Mouse (Mus musculus) ES-Bruce4 (cell line): ENCODE measurements at regions not wholly inside any gene's neighbourhood (a gene's known extent, or its start where the extent isn't known, plus 50 kb on each side); places are given as distances from the start of the nearest gene placed in this dataset.

ENCODE experiments used
- H3K27ac ChIP-seq: 2 replicates; pipeline ENCODE4 v1.5.1; 2012; ENCODE audit warnings: low read length, inconsistent platforms; ENCODE audit not compliant: insufficient read depth
- H3K27me3 ChIP-seq: 2 replicates; pipeline ENCODE4 v1.6.1; 2012; ENCODE audit warnings: mild to moderate bottlenecking, low read length, inconsistent platforms; ENCODE audit not compliant: control insufficient read depth, poor library complexity, insufficient read depth, severe bottlenecking
- H3K36me3 ChIP-seq: 2 replicates; pipeline ENCODE4 v1.6.1; 2012; ENCODE audit warnings: inconsistent platforms, mild to moderate bottlenecking, low read length, moderate library complexity; ENCODE audit not compliant: control insufficient read depth, poor library complexity, insufficient read depth, severe bottlenecking
- H3K4me1 ChIP-seq: one replicate; pipeline ENCODE4 v1.8.1; 2011; ENCODE audit warnings: low read length; ENCODE audit not compliant: control insufficient read depth, insufficient read depth
- H3K4me3 ChIP-seq: 2 replicates; pipeline ENCODE4 v1.5.1; 2011; ENCODE audit warnings: low read depth, mild to moderate bottlenecking, low read length
- H3K9ac ChIP-seq: 2 replicates; pipeline ENCODE4 v1.6.1; 2012; ENCODE audit warnings: low read depth, mild to moderate bottlenecking, inconsistent platforms; ENCODE audit not compliant: poor library complexity, severe bottlenecking
- H3K9me3 ChIP-seq: replicated peaks from 2 replicates; pipeline ENCODE4 v1.6.1; 2012; ENCODE audit warnings: mild to moderate bottlenecking, low read length, inconsistent platforms; ENCODE audit not compliant: control insufficient read depth, poor library complexity, insufficient read depth, severe bottlenecking
- CTCF ChIP-seq: IDR thresholded peaks from one replicate; pipeline ENCODE4 v1.8.1; 2011; ENCODE audit warnings: low read depth, low read length
- EP300 ChIP-seq: IDR thresholded peaks from 2 replicates; pipeline ENCODE4 v1.6.1; 2011; ENCODE audit warnings: low read depth, low read length; ENCODE audit not compliant: insufficient read depth
- POLR2A ChIP-seq: IDR thresholded peaks from one replicate; pipeline ENCODE4 v1.8.1; 2011; ENCODE audit warnings: low read length; ENCODE audit not compliant: insufficient read depth

- no peaks in the 10 kb centered on the region for H3K9me3 ChIP-seq
- H3K36me3 ChIP-seq, result no peaks in the 10 kb centered on the region
- H3K4me1 ChIP-seq, result no peaks in the 10 kb centered on the region
- no peaks in the 10 kb centered on the region for H3K27me3 ChIP-seq
- no peak overlapping the region for H3K9ac ChIP-seq
- no peak for TF ChIP-seq POLR2A
- no peak for TF ChIP-seq CTCF
- TF ChIP-seq EP300, result no peak
- no peak overlapping the region for H3K27ac ChIP-seq
- no peak overlapping the region for H3K4me3 ChIP-seq
Measured at GRCm38 (mm10) chr16:5524375-5524774, 268.6 kb upstream of the Eef2kmt start.

- H3K9me3 ChIP-seq, result no peaks in the 10 kb centered on the region
Measured at GRCm38 (mm10) chr16:5523402-5524021, 267.7 kb upstream of the Eef2kmt start.

GRCm38 (mm10) chr16:5517746-5518145, 262.0 kb upstream of the Eef2kmt start:
- Histone ChIP-seq H3K9me3 (no peaks in the 10 kb centered on the region), H3K4me3 (no peak overlapping the region), H3K9ac (no peak overlapping the region), H3K27me3 (no peaks in the 10 kb centered on the region), H3K36me3 (no peaks in the 10 kb centered on the region), H3K4me1 (no peaks in the 10 kb centered on the region), H3K27ac (no peak overlapping the region)
- TF ChIP-seq CTCF (no peak), EP300 (no peak), POLR2A (no peak)

More at GRCm38 (mm10) chr16:5523402-5524021, 267.7 kb upstream of the Eef2kmt start:
- Histone ChIP-seq H3K36me3 (no peaks in the 10 kb centered on the region), H3K4me3 (no peak overlapping the region), H3K9ac (no peak overlapping the region), H3K4me1 (no peaks in the 10 kb centered on the region), H3K27ac (no peak overlapping the region), H3K27me3 (no peaks in the 10 kb centered on the region)
- TF ChIP-seq CTCF (no peak), EP300 (no peak), POLR2A (no peak)

- H3K4me3 ChIP-seq, result no peak overlapping the region
- H3K4me1 ChIP-seq, result no peaks in the 10 kb centered on the region
- no peak overlapping the region for H3K9ac ChIP-seq
- TF ChIP-seq CTCF (no peak), EP300 (no peak), POLR2A (no peak)
- no peaks in the 10 kb centered on the region for H3K9me3 ChIP-seq
- H3K36me3 ChIP-seq, result no peaks in the 10 kb centered on the region
- H3K27me3 ChIP-seq, result no peaks in the 10 kb centered on the region
- no peak overlapping the region for H3K27ac ChIP-seq
Measured at GRCm38 (mm10) chr16:5515867-5516266, 260.1 kb upstream of the Eef2kmt start.

GRCm38 (mm10) chr16:5507261-5507660, 251.5 kb upstream of the Eef2kmt start:
- Histone ChIP-seq H3K36me3 (no peaks in the 10 kb centered on the region), H3K9me3 (no peaks in the 10 kb centered on the region), H3K4me3 (no peak overlapping the region), H3K27ac (no peak overlapping the region), H3K4me1 (no peaks in the 10 kb centered on the region), H3K27me3 (no peaks in the 10 kb centered on the region), H3K9ac (no peak overlapping the region)
- TF ChIP-seq EP300 (no peak), CTCF (no peak), POLR2A (no peak)

GRCm38 (mm10) chr16:5501961-5502360, 246.2 kb upstream of the Eef2kmt start:
- TF ChIP-seq CTCF, result no peak
- TF ChIP-seq EP300, result no peak
- no peak for TF ChIP-seq POLR2A
- no peak overlapping the region for H3K9ac ChIP-seq
- H3K9me3 ChIP-seq, result no peaks in the 10 kb centered on the region
- no peaks in the 10 kb centered on the region for H3K27me3 ChIP-seq
- H3K4me3 ChIP-seq, result no peak overlapping the region
- no peak overlapping the region for H3K27ac ChIP-seq
- H3K36me3 ChIP-seq, result no peaks in the 10 kb centered on the region
- no peaks in the 10 kb centered on the region for H3K4me1 ChIP-seq
